Mouse (Mus musculus) hindbrain, embryonic 10.5 days (tissue): Measurements from ENCODE around the gene Pomp. TPM values are rescaled to one million over a fixed set of nuclear protein-coding genes. Genes with fewer than 3 reads are reported as not detected.
A peak's percentile ranks its signal among the peaks of the same experiment; 100 is the strongest.

Experiments used
- DNase-seq: peaks from one replicate; pipeline ENCODE4 v3.0.0-alpha.2; 2017; ENCODE audit warnings: low spot score
- H3K27ac ChIP-seq: fragments of 300-500 bp; sonication (generic); 2 replicates; pipeline ENCODE4 v1.5.1; 2016; ENCODE audit warnings: mild to moderate bottlenecking, moderate library complexity
- H3K27me3 ChIP-seq: fragments of 300-500 bp; sonication (generic); 2 replicates; pipeline ENCODE4 v1.6.1; 2016; ENCODE audit warnings: mild to moderate bottlenecking; ENCODE audit not compliant: poor library complexity, insufficient read depth, severe bottlenecking
- H3K36me3 ChIP-seq: fragments of 300-500 bp; sonication (generic); 2 replicates; pipeline ENCODE4 v1.6.1; 2016; ENCODE audit warnings: mild to moderate bottlenecking, moderate library complexity
- H3K4me1 ChIP-seq: fragments of 300-500 bp; sonication (generic); replicated peaks from 2 replicates; pipeline ENCODE4 v1.6.1; 2016; ENCODE audit warnings: mild to moderate bottlenecking
- H3K4me3 ChIP-seq: fragments of 300-500 bp; sonication (generic); 2 replicates; pipeline ENCODE4 v1.5.1; 2016; ENCODE audit warnings: mild to moderate bottlenecking, moderate library complexity
- H3K9me3 ChIP-seq: fragments of 300-500 bp; sonication (generic); 2 replicates; pipeline ENCODE4 v1.6.1; 2016; ENCODE audit warnings: mild to moderate bottlenecking, moderate library complexity
- WGBS: fragments of 180-500 bp; shearing (Covaris S2); methylation state at CpG from one replicate; pipeline ENCODE4 v1.1.7; 2016; 5-methylcytosine and 5-hydroxymethylcytosine counted together
- polyA plus RNA-seq: library from polyadenylated mRNA; unstranded; fragments of >200 nt; fragmentation: Nextera tagmentation; extraction: Ambion mirVana; gene quantifications from 2 replicates; pipeline ENCODE4 v1.2.1, GENCODE M21; 2016

The Pomp gene
- polyA plus RNA-seq, 1 experiment from 2014 or later, result 521 TPM

DNA sequence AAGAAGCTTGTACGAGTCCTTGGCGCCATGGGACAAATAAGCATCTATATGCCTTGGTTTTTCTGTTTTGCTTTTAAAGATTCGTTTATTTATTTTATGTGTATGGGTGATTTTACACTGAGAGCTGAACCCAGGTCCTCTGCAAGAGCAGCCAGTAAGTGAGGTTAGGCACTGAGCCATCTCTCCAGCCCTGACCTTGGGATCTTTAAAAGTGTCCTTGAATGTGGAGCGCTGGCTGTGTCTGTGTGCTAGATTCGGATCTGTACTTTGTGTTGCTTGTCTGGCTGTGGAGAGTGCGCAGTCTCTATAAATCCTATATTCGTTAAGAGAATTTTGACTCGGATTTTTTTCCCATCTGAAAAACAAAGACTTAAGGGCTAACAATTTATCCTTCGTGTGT lies 55.9 kb downstream of the Pomp start:
- Histone ChIP-seq H3K9me3 (no peaks in the 10 kb centered on the region), H3K4me3 (no peak overlapping the region), H3K27me3 (peaks cover 3% of the 10 kb centered on the region; the same call in 1 of the 2 replicates), H3K27ac (no peak overlapping the region), H3K4me1 (peaks cover 11% of the 10 kb centered on the region), H3K36me3 (no peaks in the 10 kb centered on the region)
- no peak for DNase-seq
- 90% methylated on average over 9 of the region's 9 CpGs for WGBS

GRCm38 (mm10) chr5:147918044-147918846 lies 58.0 kb downstream of the Pomp start:
- Histone ChIP-seq H3K36me3 (no peaks in the 10 kb centered on the region), H3K27me3 (peaks cover 2% of the 10 kb centered on the region; the same call in 1 of the 2 replicates), H3K27ac (0 out of 2 replicates have a peak overlapping the region, but pooled peaks have one; percentile 16), H3K4me3 (no peak overlapping the region), H3K4me1 (peaks cover 9% of the 10 kb centered on the region), H3K9me3 (no peaks in the 10 kb centered on the region)
- no peak for DNase-seq
- WGBS, result 83% methylated on average over 17 of the region's 17 CpGs

DNA sequence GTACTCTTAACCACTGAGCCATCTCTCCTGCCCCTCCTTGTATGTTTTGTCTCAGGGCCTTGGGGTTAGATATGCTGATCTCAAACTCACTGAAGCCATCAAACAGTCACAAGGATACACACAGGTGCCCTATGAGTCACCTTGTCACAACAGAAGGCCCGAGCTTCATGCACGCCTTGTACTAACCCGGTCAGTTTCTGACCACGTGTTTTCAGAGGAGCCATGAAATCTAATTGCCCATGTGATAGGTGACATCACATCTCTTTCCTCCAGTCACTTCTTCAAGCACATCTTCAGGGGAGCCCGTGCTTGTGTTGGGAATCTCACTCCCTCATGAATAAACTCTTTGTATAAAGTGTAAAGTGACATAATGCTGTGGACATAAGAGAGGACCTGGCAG lies 64.4 kb downstream of the Pomp start:
- no peaks in the 10 kb centered on the region for H3K4me1 ChIP-seq
- WGBS, result 89% methylated on average over 5 of the region's 5 CpGs
- H3K9me3 ChIP-seq, result no peaks in the 10 kb centered on the region
- H3K36me3 ChIP-seq, result no peaks in the 10 kb centered on the region
- H3K27ac ChIP-seq, result no peak overlapping the region
- no peak overlapping the region for H3K4me3 ChIP-seq
- no peaks in the 10 kb centered on the region for H3K27me3 ChIP-seq
- no peak for DNase-seq

Other genes starting within 250 kb of the Pomp start
- 11.8 and 13.0 TPM in 2 replicates for gene Flt1, start 134.4 kb upstream of the Pomp start, polyA plus RNA-seq
- gene Slc46a3, start 34.4 kb downstream of the Pomp start, polyA plus RNA-seq, result 3.0 and 3.9 TPM in 2 replicates
- 4.5 and 15.0 TPM in 2 replicates for gene Mtus2, start 96.9 kb downstream of the Pomp start, polyA plus RNA-seq